Mouse (Mus musculus) lung, adult 18-20 months (tissue): ENCODE results near the gene Gm10135.
"Not testable (repeated sequence)": the region's sequence is repeated elsewhere in the genome, so short reads cannot be mapped to it uniquely, and the experiment has no call there.

Experiments used
- DNase-seq, 2 experiments: peaks; one replicate each; pipeline ENCODE4 v3.0.0; 2022; ENCODE audit warnings: mixed read lengths in 2 of 2

Gm10135 gene

DNA sequence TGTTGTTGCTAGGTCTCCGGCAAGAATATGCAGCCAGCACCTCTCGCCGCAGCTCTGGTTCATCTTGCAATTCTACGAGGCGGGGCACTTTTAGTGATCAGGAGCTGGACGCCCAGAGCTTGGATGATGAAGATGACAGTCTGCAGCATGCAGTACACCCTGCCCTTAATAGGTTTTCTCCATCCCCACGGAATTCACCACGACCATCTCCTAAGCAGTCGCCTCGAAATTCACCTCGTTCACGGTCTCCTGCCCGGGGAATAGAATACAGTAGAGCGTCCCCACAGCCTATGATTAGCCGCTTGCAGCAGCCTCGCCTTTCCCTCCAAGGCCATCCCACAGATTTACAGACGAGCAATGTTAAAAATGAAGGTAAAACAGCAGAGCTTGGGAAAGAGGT lies 17.2 kb downstream of the Gm10135 start:
- DNase-seq: no peak

DNA sequence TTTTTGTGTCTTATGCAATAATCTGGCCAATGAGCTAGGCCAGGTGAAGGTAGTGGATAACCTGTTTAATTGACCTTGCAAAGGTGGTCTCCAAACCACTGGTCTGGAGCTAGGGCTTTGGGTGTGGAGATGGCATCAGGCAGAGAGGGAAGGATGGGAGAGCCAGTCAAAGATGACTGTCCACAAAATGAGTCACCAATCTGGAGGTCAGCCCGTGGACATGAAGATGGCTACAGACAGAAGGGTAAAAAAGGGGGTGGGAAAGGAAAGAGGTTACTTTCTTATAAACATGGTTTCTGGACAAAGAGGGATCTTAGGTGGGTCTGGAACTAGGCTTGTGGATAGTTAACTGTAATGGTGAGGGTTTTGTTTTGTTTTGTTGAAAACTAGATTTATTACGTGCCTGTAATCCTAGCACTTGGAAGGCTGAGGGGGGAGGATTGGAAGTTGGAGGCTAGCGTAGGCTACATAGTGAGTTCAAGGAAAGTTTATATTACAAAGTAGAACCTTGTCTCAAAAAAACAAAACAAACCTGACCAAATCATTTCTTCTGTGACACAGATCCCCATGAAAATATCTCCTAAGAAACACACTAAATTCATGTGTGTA lies 20.4 kb downstream of the Gm10135 start:
- no peak for DNase-seq

DNA sequence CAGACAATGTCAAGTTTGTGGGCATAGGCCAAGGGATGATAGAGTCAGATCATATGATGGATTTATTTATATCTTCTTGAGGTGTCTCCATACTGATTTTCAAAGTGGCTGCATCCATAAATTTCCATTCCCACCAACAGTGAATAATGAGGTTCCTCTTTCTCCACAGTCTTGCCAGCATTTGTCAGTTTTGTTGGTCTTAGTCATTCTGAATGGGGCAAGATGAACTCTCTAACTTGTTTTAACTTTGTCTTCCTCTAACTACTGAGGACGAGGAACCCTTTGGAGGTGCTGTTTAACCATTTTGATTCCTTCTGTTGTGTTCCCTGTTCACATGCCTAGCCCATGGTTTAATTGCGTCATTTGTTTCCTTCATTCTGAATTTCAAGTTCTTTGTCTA lies 24.2 kb downstream of the Gm10135 start:
- no peak for DNase-seq

DNA sequence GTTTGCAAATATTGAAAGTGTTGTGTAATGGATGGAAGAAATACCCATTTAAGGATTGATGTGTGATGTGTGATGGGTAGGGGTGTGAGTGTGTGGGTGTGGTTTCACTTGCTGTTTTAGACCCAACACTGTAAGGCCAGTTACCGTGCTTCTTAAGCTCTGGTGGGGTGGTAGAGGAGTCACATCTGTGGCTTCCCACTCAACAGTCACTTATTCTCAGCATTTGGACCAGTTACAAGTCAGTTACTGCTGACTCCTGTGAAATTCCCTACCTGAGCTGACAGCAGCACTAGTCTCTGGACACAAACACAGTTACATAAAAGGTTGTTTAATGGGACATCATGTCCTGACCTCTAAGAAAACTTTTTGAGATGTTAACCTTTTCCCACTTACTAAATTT lies 26.4 kb downstream of the Gm10135 start:
- DNase-seq: no peak

DNA sequence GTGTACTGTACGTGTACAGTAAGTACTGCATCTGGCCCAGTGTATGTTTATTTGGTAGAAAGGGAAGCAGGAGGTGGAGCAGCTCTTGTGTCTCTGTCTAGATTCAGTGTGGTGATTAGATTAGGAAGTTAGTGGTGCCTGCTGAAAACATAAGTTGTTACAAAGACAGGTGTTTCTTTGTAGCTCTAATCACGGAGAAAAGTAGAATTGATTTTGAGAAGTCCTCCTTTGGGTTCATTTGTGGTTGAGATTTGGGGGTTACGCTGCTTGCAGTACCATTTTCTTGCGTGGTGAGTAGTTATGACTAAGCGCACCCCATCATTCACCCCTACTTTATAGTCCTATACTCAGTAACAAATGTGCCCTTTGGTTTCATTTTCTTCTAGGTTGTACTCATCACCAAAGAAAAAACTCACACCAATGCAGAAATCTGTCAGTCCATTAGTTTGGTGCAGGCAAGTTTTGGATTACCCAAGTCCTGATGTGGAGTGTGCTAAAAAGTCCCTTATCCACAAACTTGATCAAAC lies 33.5 kb downstream of the Gm10135 start:
- DNase-seq: no peak

DNA sequence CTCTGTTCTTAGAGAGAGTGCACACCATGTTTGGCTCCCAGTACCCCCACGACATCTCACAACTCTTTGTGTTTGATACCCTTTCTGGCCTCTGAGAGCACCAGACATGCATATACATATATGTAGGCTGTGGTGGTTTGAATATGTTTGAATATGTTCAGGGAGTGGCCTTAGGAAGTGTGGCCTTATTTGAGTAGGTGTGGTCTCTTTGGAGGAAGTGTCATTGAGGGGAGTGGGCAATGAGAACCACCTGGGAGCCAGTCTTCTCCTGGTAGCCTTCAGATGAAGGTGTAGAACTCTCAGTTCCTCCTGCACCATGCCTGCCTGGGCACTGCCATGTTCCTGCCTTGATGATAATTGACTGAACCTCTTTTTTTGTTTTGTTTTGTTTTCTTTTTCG lies 35.2 kb downstream of the Gm10135 start:
- DNase-seq: no peak

DNA sequence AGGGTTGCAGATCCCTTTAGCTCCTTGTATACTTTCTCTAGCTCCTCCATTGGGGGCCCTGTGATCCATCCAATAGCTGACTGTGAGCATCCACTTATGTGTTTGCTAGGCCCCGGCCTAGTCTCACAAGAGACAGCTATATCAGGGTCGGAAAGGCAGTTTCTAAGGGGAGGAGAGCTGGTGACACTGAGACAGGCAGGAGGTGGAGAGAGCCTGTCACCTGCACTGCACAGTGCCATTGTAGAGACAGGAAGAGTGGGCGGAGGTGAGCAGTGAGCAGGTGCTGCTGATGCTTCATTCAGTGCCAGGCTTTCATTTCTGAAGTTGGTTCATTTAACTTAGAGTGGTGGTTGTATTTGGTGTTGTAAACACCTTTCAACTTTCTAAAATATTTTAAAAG lies 36.1 kb downstream of the Gm10135 start:
- not testable (repeated sequence) for DNase-seq

DNA sequence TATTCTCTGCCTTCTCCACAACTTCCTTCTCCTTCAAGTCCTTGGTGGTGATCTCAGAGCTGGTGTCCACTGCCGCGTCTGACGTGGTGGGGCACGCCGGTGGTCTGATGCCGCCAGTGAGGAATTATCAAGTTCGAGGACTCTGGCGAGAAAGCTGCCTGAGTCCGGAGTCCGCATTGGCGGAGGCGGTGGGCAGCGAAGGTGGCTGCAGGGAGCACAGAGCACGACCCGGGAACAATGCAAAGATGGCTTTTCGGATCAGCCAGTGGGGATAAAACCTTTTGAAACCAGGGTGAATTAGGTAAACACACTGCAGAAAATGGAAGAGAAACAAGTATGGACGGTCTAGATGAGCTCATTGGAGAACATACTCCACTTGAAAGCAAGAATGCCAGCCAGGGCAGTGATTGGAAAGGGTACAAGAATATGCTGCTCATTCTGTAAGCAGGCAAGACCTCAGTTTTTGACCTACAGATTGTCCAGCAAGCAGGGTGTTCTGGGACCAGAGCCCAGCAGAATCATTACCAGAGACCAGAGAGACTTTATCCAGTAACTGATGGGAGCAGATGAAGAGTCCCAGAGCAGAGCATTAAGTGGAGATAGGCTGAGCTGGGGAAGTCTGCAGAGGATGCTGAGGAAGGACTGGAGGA lies 41.4 kb downstream of the Gm10135 start:
- no peak for DNase-seq

DNA sequence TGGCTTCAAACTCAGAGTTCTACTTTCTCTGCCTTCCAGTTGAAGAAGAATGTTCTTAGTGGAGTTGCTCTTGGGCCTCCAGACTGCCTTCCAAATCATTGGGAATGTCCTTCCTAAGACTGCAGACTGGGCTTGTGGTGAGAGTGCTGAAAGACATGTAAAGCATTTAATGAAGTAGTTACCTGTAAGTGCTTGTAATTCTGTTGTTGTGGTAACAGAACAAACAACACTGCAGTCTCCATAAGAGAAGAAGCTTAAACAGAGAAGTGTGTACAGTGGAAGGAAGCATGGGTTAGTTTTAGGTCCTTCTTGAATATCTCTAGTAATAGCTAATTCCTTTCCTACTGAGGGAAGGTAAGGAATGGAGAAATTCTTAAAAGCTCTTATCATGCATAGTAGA lies 47.4 kb downstream of the Gm10135 start:
- DNase-seq: peak in 1 of 2 experiments; percentile 40

DNA sequence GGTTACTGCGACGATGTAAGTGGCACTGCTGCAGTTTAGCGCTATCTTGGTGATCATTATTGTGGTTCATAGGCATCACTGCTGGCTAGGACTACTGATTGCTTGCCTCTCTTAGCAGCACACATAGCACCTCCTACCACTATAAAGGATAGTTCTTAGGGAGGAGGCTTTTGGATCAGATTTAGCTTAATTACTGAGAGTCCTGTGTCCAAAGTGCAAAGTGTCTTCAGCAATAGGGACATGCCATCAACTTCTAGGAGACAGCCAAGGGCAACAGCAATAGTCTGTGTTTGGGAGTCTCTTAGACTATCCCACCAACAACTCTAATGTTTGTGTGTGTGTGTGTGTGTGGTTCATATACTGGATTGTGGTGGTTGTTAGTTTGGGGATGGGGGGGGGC lies 51.7 kb downstream of the Gm10135 start:
- no peak for DNase-seq

DNA sequence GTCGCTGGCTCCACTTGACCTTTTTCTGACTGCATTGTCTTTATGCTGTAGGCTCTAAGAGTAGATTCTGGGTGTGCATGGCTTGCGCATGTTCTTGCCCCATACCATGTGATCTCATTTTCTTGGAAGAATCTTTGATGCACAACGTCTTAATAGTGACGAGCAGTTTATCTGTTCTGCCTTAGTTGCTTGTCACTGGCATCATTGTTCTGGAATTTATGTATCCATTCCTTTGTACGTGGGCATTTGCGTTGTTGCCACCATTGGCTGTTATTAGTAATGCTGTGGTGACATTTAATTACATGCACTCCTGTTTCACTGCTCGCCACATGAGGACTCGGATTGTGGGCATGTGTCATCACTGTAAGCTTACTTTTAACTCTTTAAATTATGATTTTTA lies 53.3 kb downstream of the Gm10135 start:
- no peak for DNase-seq

DNA sequence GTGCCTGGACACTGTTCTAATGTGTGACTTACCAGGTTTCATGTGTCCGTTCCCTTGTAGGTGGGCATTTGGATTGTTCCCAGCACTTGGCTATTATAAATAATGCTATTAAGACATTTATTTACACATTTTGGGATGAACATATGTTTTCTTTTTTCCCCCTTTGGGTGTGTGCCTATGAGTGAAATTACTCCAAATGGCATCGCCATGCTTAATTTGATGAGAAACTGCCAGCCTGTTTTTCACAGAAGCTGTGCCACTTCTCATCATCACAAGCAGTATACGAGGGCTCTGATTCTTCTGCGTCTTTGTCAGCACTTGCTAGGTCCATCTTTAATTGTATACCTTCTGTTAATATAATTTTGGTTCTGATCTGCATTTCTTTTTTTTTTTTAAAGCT lies 54.1 kb downstream of the Gm10135 start:
- DNase-seq: no peak

DNA sequence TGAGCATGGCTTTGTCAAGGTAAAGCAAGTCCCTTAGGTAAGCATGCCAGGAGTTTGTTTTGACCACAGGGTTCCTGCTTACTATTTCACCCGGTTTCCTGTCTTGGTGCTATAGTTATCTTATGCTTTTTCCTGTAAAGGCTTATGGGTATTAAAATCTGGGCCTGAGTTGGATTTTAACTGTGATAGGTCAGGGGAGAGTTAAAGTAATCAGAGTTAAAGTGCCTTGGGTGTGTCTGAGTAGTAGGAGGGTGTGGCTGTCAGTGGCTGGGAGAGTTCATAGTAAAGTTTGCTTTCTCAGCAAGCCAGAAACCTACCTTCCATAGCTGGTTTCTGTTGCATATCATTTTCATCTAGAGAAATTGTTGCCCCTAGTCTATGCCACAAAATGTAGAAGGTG lies 57.7 kb downstream of the Gm10135 start:
- no peak for DNase-seq

DNA sequence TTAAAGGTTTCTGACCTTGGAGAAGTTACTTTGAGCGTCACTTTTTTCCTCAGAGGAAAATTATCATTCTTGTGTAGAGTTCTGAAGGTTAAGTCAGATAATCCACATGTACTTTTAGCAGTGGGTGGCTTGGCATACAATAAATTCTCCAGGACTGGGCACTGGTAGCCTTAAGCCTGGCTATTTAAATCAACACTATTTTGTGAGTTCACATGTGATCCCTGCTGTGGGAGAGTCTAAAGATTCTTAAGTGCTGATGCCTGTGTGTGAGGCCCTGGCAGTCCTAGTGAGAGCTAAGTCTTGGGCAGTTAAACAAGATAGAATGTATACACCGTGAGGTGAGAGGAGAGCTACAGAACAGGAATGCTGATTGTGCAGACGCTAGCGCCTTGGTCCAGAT lies 58.5 kb downstream of the Gm10135 start:
- DNase-seq: no peak
